Mouse (Mus musculus) cerebellum, postnatal 36 days (tissue): ENCODE results near the gene Adamts1.

Experiments used
- DNase-seq, 2 experiments: peaks; one replicate each; pipeline ENCODE4 v3.0.0; 2021 to 2022; ENCODE audit warnings: mixed read lengths in 2 of 2

Gene Adamts1

DNA sequence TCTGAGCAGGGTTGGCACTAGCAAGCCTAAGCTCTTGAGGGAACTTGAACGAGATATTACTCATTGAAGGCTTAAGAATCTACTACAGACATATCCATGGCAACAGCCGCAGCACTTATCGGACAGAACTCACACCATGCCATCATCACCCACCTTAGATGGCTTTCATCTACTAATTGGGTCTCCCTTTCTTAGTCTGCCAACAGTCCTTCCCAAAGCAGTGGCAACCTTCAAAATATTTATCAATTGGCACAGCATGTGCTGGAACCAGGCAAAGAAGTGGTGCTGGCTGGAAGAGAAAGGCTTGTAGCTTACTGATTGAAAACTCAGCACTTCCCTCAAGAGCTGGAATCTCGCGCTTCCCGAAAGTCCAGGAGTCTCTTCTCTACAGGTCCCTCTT, 37.7 kb downstream of the Adamts1 start:
- DNase-seq, result no peak

DNA sequence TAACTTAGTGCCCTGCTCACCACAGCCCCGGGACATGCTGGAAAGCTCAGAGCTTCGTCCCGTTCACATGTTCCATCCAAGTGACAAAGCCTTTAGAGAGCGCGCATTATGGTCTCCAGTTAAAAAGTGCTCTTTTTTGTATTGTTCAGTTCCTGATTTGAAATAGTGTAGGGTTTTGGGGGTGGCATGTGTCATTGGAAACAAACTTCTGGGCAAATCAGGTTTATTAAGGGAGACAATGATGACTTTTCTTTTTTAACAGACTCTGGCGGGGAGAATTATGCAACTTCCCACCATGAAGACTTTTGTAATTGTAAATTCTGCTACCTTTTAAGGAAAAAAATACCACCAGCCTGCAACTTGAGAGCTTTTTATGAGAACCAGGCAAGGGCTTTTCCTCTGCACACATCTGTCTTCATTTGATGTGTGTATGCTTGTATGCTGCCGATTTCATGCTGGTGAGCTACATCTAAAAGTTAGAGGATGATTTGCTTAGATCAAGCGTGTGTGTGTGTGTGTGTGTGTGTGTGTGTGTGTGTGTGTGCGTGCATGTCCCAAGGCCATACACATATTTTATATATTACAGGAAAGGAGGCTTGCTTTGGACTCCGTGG, 40.8 kb downstream of the Adamts1 start:
- DNase-seq, result no peak

- DNase-seq, result no peak
Measured at GRCm38 (mm10) chr16:85760961-85761580, 41.8 kb downstream of the Adamts1 start.

DNA sequence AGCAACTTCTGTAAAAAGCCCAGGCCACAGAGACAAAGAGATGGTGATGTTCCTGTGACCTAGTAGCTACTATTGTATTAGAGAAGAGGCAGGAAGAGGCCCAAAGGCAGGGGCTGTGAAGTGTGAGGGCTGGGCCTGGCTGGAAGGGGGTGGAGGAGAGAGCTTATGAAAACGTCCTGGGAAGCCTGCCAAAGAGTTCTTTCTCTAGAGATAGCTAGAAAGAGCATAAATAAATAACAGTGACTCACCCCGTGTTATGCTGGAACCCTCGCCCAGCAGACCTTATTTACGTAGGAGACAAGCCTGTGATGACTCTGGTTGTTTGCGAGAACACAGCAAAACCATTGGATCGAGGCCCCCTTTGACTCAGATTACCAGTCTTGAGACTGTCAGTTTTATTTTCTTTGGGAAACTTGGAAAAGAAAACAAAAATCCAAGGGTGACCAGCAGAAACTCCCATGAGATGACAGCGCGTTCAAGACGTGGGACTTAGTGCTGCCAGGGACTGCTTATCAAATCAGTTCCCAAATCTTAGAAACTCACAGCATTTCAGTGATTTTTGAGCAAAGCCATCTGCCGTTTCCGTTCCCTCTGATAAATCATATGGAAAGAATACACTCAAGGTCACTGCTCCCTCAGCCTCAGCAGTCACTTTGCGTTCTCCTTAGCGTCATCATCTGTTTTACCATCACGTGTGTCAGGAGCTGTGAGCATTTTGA, 46.7 kb downstream of the Adamts1 start:
- no peak for DNase-seq

GRCm38 (mm10) chr16:85749335-85749734, 53.6 kb downstream of the Adamts1 start:
- no peak for DNase-seq

DNA sequence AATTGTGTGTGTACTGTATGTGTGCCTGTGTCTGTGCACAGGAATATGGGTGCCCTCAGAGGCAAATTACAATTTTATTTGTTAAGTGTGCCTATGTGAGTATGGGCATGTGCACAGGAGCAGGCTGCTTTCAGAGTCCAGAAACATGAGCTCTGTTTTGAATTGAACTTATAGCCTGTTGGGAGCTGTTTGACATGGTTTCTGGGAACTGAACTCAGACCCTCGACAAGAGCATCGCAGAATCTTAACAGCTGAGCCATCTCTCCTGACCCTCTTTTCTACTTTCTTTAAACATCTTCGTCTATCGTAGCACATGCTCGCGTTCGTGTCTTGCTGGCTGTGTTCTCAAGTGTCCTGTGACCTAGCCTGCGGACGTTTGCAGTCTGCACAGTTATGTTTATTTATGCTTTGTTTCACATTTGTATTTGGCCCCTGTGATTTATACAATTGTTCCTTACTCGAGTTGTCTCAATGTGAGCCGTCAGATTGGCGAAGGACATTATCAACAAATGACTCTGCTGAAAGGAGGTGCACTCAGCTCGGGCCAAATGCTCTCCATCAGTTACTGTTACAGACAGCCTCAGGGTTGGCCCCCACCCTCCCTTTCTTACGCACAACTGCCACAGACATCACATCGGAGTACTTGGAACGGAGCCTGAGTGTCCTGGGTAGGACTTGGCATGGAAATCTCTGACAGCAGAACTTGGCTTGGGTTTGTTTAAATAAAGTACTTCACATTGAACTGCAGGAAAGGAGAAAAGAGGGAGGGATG, 55.1 kb downstream of the Adamts1 start:
- DNase-seq, result peak; percentile 22 to 43

DNA sequence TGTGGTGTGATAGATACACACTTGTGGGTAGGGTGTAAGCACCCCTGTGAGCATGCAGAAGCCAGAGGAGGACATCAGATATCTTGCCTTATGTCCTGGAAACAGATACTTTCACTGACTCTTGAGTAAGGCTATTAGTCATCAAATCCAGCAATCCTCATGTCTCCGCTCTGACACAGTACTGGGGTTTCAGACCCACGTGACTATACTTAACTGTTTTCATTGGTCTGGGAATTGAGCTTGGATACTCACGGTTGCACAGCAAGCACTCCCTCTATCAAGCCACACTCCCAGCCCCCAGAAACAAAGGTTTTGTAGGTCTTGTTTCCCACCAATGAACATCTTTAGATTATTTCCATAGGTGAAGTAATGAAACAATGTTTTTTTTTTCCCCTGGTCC, 56.5 kb downstream of the Adamts1 start:
- DNase-seq, result no peak
